Mouse (Mus musculus) adrenal gland, postnatal 14 days (tissue): ENCODE data around the gene Ubd. TPM values are rescaled to one million over a fixed set of nuclear protein-coding genes. Genes with fewer than 3 reads are reported as not detected.

Source experiments
- total RNA-seq: library from RNA; stranded (reverse); gene quantifications from 2 replicates; pipeline ENCODE4 v1.2.3, GENCODE M21; 2021

Ubd gene
- total RNA-seq, 1 experiment from 2014 or later: not detected

Other genes with a start within 250 kb of the Ubd start
- 77.1 and 81.0 TPM in 2 replicates for gene Ppp1r11, start 242.2 kb upstream of the Ubd start, total RNA-seq
- 36.5 and 39.8 TPM in 2 replicates for gene Znrd1, start 235.3 kb upstream of the Ubd start, total RNA-seq
- gene Znrd1as, start 235.3 kb upstream of the Ubd start, total RNA-seq: 10.6 and 10.9 TPM in 2 replicates
- gene 2410137M14Rik, start 212.7 kb upstream of the Ubd start, total RNA-seq: not detected in 2 replicates
- gene H2-M5, start 204.4 kb upstream of the Ubd start, total RNA-seq: 0.34 TPM in 1 of 2 replicates, not detected in the other
- gene Zfp57, start 192.7 kb upstream of the Ubd start, total RNA-seq: 4.1 and 4.5 TPM in 2 replicates
- not detected in 2 replicates for gene Mog, start 170.5 kb upstream of the Ubd start, total RNA-seq
- 24.2 and 32.7 TPM in 2 replicates for gene Gabbr1, start 147.9 kb upstream of the Ubd start, total RNA-seq
- not detected in 2 replicates for gene Olfr90, start 105.4 kb upstream of the Ubd start, total RNA-seq
- gene Olfr91, start 95.6 kb upstream of the Ubd start, total RNA-seq: not detected in 2 replicates
- not detected in 2 replicates for gene Olfr92, start 73.8 kb upstream of the Ubd start, total RNA-seq
- not detected in 2 replicates for gene Olfr93, start 32.4 kb upstream of the Ubd start, total RNA-seq
- not detected in 2 replicates for gene Olfr94, start 7.1 kb downstream of the Ubd start, total RNA-seq
- not detected in 2 replicates for gene Olfr95, start 19.2 kb downstream of the Ubd start, total RNA-seq
- gene Olfr96, start 26.3 kb downstream of the Ubd start, total RNA-seq: not detected in 2 replicates
- not detected in 2 replicates for gene Olfr97, start 43.4 kb downstream of the Ubd start, total RNA-seq
- gene Olfr98, start 69.9 kb downstream of the Ubd start, total RNA-seq: not detected in 2 replicates
- 3.3 and 5.9 TPM in 2 replicates for gene H2-M3, start 76.3 kb downstream of the Ubd start, total RNA-seq
- not detected in 2 replicates for gene Olfr99, start 89.6 kb downstream of the Ubd start, total RNA-seq
- not detected in 2 replicates for gene Olfr101, start 110.4 kb downstream of the Ubd start, total RNA-seq
- not detected in 2 replicates for gene Olfr102, start 123.2 kb downstream of the Ubd start, total RNA-seq
- not detected in 2 replicates for gene Olfr103, start 145.8 kb downstream of the Ubd start, total RNA-seq
- not detected in 2 replicates for gene Olfr104-ps, start 165.7 kb downstream of the Ubd start, total RNA-seq
- gene Olfr105-ps, start 185.1 kb downstream of the Ubd start, total RNA-seq: not detected in 2 replicates
- gene Olfr106-ps, start 196.5 kb downstream of the Ubd start, total RNA-seq: not detected in 2 replicates
- not detected in 2 replicates for gene Olfr107, start 205.3 kb downstream of the Ubd start, total RNA-seq